Mouse (Mus musculus): ENCODE measurements at regions not wholly inside any gene's neighbourhood (a gene's known extent, or its start where the extent isn't known, plus 50 kb on each side); places are given as distances from the start of the nearest gene placed in this dataset.

DNA sequence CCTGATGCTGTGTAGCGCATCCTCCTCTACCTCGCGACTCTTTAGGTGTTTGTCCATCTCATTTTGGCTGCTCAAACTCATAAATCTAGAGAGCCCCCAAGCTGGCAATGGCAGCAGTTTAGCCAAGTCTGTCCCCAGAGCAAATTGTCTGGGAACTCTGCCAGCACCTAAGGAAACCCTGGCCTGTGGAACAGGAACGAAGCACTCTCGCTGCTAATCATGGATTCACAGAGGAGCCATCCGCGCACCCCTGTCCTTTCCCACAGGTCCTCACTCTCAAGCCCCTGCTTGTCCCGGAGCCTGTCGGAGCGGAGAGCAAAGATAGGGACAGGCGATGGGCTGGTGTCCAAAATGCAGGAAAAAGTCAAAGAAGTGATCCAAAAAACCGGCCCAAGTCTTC lies 138.3 kb upstream of the Frmd6 start:
- intact Hi-C loops (cut with DNase I) = no loop called here
- peak; percentile 28 to 30 for DNase-seq

DNA sequence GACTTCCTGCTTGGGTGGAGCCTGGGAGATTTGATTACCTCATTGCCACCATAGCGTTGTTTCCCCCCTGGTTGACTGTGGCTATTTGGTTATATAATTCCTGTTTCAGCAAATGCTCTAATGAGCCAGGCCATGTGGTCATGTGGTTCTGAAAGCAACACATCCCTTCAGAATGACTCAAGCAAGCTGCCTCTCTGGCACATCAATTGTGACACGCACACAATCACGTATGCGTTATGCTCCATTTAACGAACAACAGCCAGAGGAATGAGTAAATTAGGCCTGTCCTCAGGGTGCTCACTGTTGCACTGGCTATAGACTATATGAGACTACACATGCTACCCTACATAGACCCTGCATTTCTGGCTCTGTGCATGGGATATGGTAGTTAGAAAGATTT lies 130.2 kb upstream of the Frmd6 start:
- DNase-seq = peak in 1 of 2 experiments; percentile 22
- no peaks in the 10 kb centered on the region for H3K27me3 ChIP-seq (ENCODE audit: control insufficient read depth, insufficient read depth, low read length)
- WGBS = 63% methylated on average over 5 of the region's 5 CpGs
- no peak overlapping the region for H3K9ac ChIP-seq (ENCODE audit: low read depth, low read length)
- no peaks in the 10 kb centered on the region for H3K79me2 ChIP-seq (replicated peaks; ENCODE audit: control insufficient read depth, insufficient read depth, low read length)
- TF ChIP-seq CTCF (IDR thresholded peaks at IDR 0.05) (no peak), POLR2A (IDR thresholded peaks at IDR 0.05; ENCODE audit: insufficient read depth, low read depth, low read length) (no peak), EP300 (IDR thresholded peaks at IDR 0.05; ENCODE audit: insufficient read depth, low read depth, low read length) (no peak)
- intact Hi-C loops (cut with DNase I) = no loop called here
- no peak overlapping the region for H3K27ac ChIP-seq
- no peaks in the 10 kb centered on the region; the same call in none of the 2 replicates for H3K4me1 ChIP-seq (ENCODE audit: control insufficient read depth, insufficient read depth, low read length)
- H3K36me3 ChIP-seq (ENCODE audit: control insufficient read depth, insufficient read depth, low read length) = no peaks in the 10 kb centered on the region
- no peak overlapping the region for H3K4me3 ChIP-seq

More for the DNA sequence above, 138.3 kb upstream of the Frmd6 start:
- H3K9ac ChIP-seq (ENCODE audit: low read depth, low read length) = no peak overlapping the region
- no peaks in the 10 kb centered on the region for H3K27me3 ChIP-seq (ENCODE audit: control insufficient read depth, insufficient read depth, low read length)
- TF ChIP-seq EP300 (IDR thresholded peaks at IDR 0.05; ENCODE audit: insufficient read depth, low read depth, low read length) (no peak), CTCF (IDR thresholded peaks at IDR 0.05) (no peak), POLR2A (IDR thresholded peaks at IDR 0.05; ENCODE audit: insufficient read depth, low read depth, low read length) (no peak)
- WGBS = 33% methylated on average over 12 of the region's 12 CpGs
- no peak overlapping the region; the same call in 1 of the 2 replicates for H3K27ac ChIP-seq
- no peaks in the 10 kb centered on the region for H3K79me2 ChIP-seq (replicated peaks; ENCODE audit: control insufficient read depth, insufficient read depth, low read length)
- H3K4me1 ChIP-seq (ENCODE audit: control insufficient read depth, insufficient read depth, low read length) = no peaks in the 10 kb centered on the region
- H3K4me3 ChIP-seq = no peak overlapping the region
- H3K36me3 ChIP-seq (ENCODE audit: control insufficient read depth, insufficient read depth, low read length) = no peaks in the 10 kb centered on the region

DNA sequence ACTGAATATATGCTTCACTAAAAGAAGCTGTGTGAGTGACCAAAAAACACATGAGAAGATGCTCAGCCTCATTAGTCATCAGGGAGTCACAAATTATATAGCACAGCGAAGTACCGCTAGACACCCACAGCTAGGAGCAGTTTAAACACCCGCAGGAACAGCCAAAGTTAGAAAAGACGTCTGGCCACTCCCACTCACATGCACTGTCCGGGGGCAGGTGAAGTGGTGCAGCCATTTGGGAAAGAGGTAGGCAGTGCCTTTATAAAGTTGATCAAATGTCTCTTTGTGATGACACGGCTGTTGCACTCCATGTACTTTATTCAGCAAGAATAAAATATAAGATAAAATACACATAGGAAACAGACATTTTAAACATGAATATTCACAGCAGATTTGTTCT lies 129.1 kb upstream of the Frmd6 start:
- 78% methylated on average over 6 of the region's 6 CpGs for WGBS
- intact Hi-C loops (cut with DNase I) = no loop called here
- no peak for DNase-seq

DNA sequence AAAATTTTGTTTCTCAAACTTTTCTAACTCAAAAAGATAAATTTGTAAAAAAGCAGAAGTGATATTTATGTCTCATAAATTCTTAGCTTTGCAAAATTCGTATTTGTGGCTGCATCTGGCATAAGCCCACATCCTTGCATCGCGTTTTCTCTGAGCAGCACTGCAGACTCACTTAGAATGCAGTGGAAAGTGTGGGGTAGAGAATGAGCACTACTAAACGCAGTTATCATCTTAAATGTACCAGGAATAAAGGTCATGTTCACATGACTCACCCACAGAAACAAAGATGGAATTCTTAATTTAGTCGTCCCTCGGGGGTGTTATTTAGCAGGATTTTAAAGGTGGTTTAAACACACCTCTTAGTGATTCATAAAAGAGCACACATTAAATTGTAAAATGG lies 126.8 kb upstream of the Frmd6 start:
- no peaks in the 10 kb centered on the region for H3K36me3 ChIP-seq (ENCODE audit: control insufficient read depth, insufficient read depth, low read length)
- H3K4me3 ChIP-seq = no peak overlapping the region
- no peak for TF ChIP-seq POLR2A (IDR thresholded peaks at IDR 0.05; ENCODE audit: insufficient read depth, low read depth, low read length)
- DNase-seq = peak in 1 of 2 experiments; percentile 19
- H3K27ac ChIP-seq = no peak overlapping the region
- no peaks in the 10 kb centered on the region; the same call in none of the 2 replicates for H3K4me1 ChIP-seq (ENCODE audit: control insufficient read depth, insufficient read depth, low read length)
- intact Hi-C loops (cut with DNase I) = no loop called here
- H3K27me3 ChIP-seq (ENCODE audit: control insufficient read depth, insufficient read depth, low read length) = no peaks in the 10 kb centered on the region
- no peaks in the 10 kb centered on the region for H3K79me2 ChIP-seq (replicated peaks; ENCODE audit: control insufficient read depth, insufficient read depth, low read length)
- WGBS = 68% methylated on average over 6 of the region's 6 CpGs
- H3K9ac ChIP-seq (ENCODE audit: low read depth, low read length) = no peak overlapping the region

More for the DNA sequence above, 129.1 kb upstream of the Frmd6 start:
- Histone ChIP-seq H3K27me3 (ENCODE audit: control insufficient read depth, insufficient read depth, low read length) (no peaks in the 10 kb centered on the region), H3K4me1 (ENCODE audit: control insufficient read depth, insufficient read depth, low read length) (no peaks in the 10 kb centered on the region; the same call in none of the 2 replicates), H3K9ac (ENCODE audit: low read depth, low read length) (no peak overlapping the region), H3K27ac (no peak overlapping the region), H3K79me2 (replicated peaks; ENCODE audit: control insufficient read depth, insufficient read depth, low read length) (no peaks in the 10 kb centered on the region), H3K36me3 (ENCODE audit: control insufficient read depth, insufficient read depth, low read length) (no peaks in the 10 kb centered on the region), H3K4me3 (no peak overlapping the region)
- TF ChIP-seq CTCF (IDR thresholded peaks at IDR 0.05) (no peak), POLR2A (IDR thresholded peaks at IDR 0.05; ENCODE audit: insufficient read depth, low read depth, low read length) (no peak), EP300 (IDR thresholded peaks at IDR 0.05; ENCODE audit: insufficient read depth, low read depth, low read length) (no peak)

DNA sequence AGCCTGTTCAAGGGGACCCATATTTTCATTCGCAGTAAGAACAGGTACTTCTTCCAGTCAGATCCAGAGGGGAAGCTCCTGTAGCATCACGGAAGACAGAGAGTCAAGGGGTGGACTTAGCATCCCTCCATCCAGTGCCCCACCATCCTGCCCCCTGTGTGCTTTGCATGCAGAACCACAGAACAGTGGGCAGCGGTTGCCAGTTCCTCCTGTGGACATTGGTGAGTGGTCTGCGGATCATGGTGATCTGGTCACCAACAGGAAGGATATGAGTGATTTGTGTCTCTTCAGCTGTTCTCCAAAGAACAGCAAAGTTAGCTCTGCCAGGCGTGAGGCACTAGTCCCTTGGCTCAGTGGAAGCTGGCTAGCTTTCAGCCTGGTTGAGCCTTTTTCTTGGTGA lies 122.8 kb upstream of the Frmd6 start:
- H3K9ac ChIP-seq (ENCODE audit: low read depth, low read length) = no peak overlapping the region
- intact Hi-C loops (cut with DNase I) = no loop called here
- WGBS = 85% methylated on average over 5 of the region's 5 CpGs
- no peak overlapping the region for H3K27ac ChIP-seq
- no peak for TF ChIP-seq POLR2A (IDR thresholded peaks at IDR 0.05; ENCODE audit: insufficient read depth, low read depth, low read length)
- no peak for TF ChIP-seq EP300 (IDR thresholded peaks at IDR 0.05; ENCODE audit: insufficient read depth, low read depth, low read length)
- no peak for TF ChIP-seq CTCF (IDR thresholded peaks at IDR 0.05)
- no peaks in the 10 kb centered on the region for H3K27me3 ChIP-seq (ENCODE audit: control insufficient read depth, insufficient read depth, low read length)
- no peak overlapping the region for H3K4me3 ChIP-seq
- no peaks in the 10 kb centered on the region for H3K79me2 ChIP-seq (replicated peaks; ENCODE audit: control insufficient read depth, insufficient read depth, low read length)
- DNase-seq = no peak
- no peaks in the 10 kb centered on the region for H3K36me3 ChIP-seq (ENCODE audit: control insufficient read depth, insufficient read depth, low read length)
- H3K4me1 ChIP-seq (ENCODE audit: control insufficient read depth, insufficient read depth, low read length) = peaks cover 2% of the 10 kb centered on the region

DNA sequence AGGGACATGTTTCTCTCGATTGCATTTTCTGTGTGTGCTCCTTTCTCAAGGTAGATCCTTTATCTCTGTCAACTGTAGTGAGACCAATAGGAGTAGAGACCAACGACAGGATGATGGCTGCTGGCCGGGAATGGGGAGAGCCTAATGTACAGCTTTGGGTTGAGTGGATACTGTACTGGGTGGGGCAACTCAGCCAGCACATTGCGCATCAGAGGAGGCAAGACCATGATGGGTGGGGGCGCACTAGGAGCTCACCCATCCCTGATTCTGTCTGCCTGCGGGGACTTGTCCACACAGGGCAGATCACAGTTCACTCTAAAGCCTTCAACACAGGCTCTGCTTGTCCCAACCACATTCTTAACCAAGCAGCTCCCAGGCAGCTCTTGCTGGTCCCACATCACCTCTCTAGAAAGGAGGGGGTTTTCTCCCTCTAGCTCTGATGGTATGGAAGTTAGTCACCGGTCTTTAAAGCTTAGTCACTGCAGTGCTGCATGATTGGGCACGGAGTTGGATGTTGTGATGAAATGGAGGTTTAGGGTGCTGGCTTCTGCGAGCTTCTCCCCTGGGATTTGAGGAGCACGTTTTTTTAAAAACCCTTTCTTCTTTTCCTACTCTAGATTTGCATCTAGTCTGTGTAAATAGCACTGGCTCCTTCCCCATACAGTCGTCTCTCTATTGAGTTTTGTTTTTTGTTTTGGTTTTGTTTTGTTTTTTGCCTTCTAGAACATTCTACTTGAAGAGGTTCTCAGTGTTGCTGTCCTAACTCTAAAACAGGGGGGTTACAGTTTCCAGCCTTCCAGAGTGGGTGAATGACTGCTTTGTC lies 118.3 kb upstream of the Frmd6 start:
- WGBS = 75% methylated on average over 11 of the region's 11 CpGs
- Histone ChIP-seq H3K36me3 (ENCODE audit: control insufficient read depth, insufficient read depth, low read length) (no peaks in the 10 kb centered on the region), H3K4me1 (ENCODE audit: control insufficient read depth, insufficient read depth, low read length) (peaks cover 7% of the 10 kb centered on the region), H3K27ac (peak overlapping the region; percentile 27; the same call in 1 of the 2 replicates), H3K79me2 (replicated peaks; ENCODE audit: control insufficient read depth, insufficient read depth, low read length) (no peaks in the 10 kb centered on the region), H3K4me3 (no peak overlapping the region), H3K9ac (ENCODE audit: low read depth, low read length) (no peak overlapping the region), H3K27me3 (ENCODE audit: control insufficient read depth, insufficient read depth, low read length) (no peaks in the 10 kb centered on the region)
- DNase-seq = no peak
- no peak for TF ChIP-seq EP300 (IDR thresholded peaks at IDR 0.05; ENCODE audit: insufficient read depth, low read depth, low read length)
- no peak for TF ChIP-seq POLR2A (IDR thresholded peaks at IDR 0.05; ENCODE audit: insufficient read depth, low read depth, low read length)
- no peak for TF ChIP-seq CTCF (IDR thresholded peaks at IDR 0.05)
- intact Hi-C loops (cut with DNase I) = no loop called here

All from heart, adult 2 months (tissue).